Mouse (Mus musculus) gastrocnemius, postnatal 10 days (tissue): ENCODE measurements around the gene Pxk. TPM values are rescaled to one million over a fixed set of nuclear protein-coding genes. Genes with fewer than 3 reads are reported as not detected.
"Not testable (repeated sequence)": the region's sequence is repeated elsewhere in the genome, so short reads cannot be mapped to it uniquely, and the experiment has no call there.

ENCODE experiments used
- DNase-seq: peaks from one replicate; pipeline ENCODE4 v3.0.0; 2021; ENCODE audit warnings: mixed read lengths
- total RNA-seq, 2 experiments: library from RNA; stranded (reverse); gene quantifications; 2 replicates each; pipeline ENCODE4 v1.2.3; 2021

Gene Pxk
- total RNA-seq, 2 experiments from 2014 or later, result 12.4 to 15.2 TPM

- no peak for DNase-seq
Measured at GRCm38 (mm10) chr14:8101886-8102285, 3.9 kb downstream of the Pxk start.

GRCm38 (mm10) chr14:8102676-8103075 lies 4.7 kb downstream of the Pxk start:
- DNase-seq, result no peak

- no peak for DNase-seq
Measured at GRCm38 (mm10) chr14:8108047-8108446, 10.0 kb downstream of the Pxk start.

- DNase-seq, result no peak
Measured at GRCm38 (mm10) chr14:8108976-8109375, 11.0 kb downstream of the Pxk start.

GRCm38 (mm10) chr14:8111545-8111944 lies 13.5 kb downstream of the Pxk start:
- DNase-seq, result no peak

GRCm38 (mm10) chr14:8112036-8112435 lies 14.0 kb downstream of the Pxk start:
- DNase-seq, result no peak

GRCm38 (mm10) chr14:8113616-8114015 lies 15.6 kb downstream of the Pxk start:
- DNase-seq, result no peak

- no peak for DNase-seq
Measured at GRCm38 (mm10) chr14:8114306-8114705, 16.3 kb downstream of the Pxk start.

- no peak for DNase-seq
Measured at GRCm38 (mm10) chr14:8114756-8115155, 16.7 kb downstream of the Pxk start.

- DNase-seq, result no peak
Measured at GRCm38 (mm10) chr14:8115772-8116171, 17.8 kb downstream of the Pxk start.

- no peak for DNase-seq
Measured at GRCm38 (mm10) chr14:8117371-8117770, 19.4 kb downstream of the Pxk start.

GRCm38 (mm10) chr14:8119454-8119853 lies 21.4 kb downstream of the Pxk start:
- no peak for DNase-seq

GRCm38 (mm10) chr14:8119904-8120303 lies 21.9 kb downstream of the Pxk start:
- DNase-seq, result no peak

GRCm38 (mm10) chr14:8123141-8123540 lies 25.1 kb downstream of the Pxk start:
- DNase-seq, result no peak

GRCm38 (mm10) chr14:8123611-8124010 lies 25.6 kb downstream of the Pxk start:
- not testable (repeated sequence) for DNase-seq

- no peak for DNase-seq
Measured at GRCm38 (mm10) chr14:8124046-8124881, 26.3 kb downstream of the Pxk start.

GRCm38 (mm10) chr14:8127971-8128370 lies 30.0 kb downstream of the Pxk start:
- no peak for DNase-seq

GRCm38 (mm10) chr14:8132789-8133188 lies 34.8 kb downstream of the Pxk start:
- no peak for DNase-seq

GRCm38 (mm10) chr14:8134234-8134633 lies 36.2 kb downstream of the Pxk start:
- no peak for DNase-seq

GRCm38 (mm10) chr14:8135130-8135529 lies 37.1 kb downstream of the Pxk start:
- DNase-seq, result no peak

GRCm38 (mm10) chr14:8139724-8140710 lies 42.0 kb downstream of the Pxk start:
- DNase-seq, result no peak

GRCm38 (mm10) chr14:8141131-8141530 lies 43.1 kb downstream of the Pxk start:
- no peak for DNase-seq
